8 mouse cellular contexts compared by ENCODE assay signal in genomic region chr2:28192821-28193689, GRCm38 (mm10). TPM values are rescaled to one million over a fixed set of nuclear protein-coding genes. Genes with fewer than 3 reads are reported as not detected.
DNase-seq lines count a peak whose midpoint lies in the region; ATAC-seq and TF ChIP-seq lines count a peak whose summit lies in the region.

Gene Olfm1, plus strand, starts transcription at chr2:28192992.

- no peak for TF ChIP-seq CTCF in midbrain, postnatal 0 days (IDR thresholded peaks at IDR 0.05)

- under 1% methylated on average over 76 of the region's 76 CpGs for WGBS in forebrain, embryonic 12.5 days
- under 1% methylated on average over 75 of the region's 76 CpGs for WGBS in heart, embryonic 13.5 days
- under 1% methylated on average over 65 of the region's 76 CpGs for WGBS in kidney, embryonic 16.5 days
- WGBS in midbrain, postnatal 0 days: under 1% methylated on average over 57 of the region's 76 CpGs

- H3K4me2 ChIP-seq in forebrain, embryonic 12.5 days: peak within 1 kb of the TSS; percentile 81
- H3K4me2 ChIP-seq in heart, embryonic 13.5 days: peak within 1 kb of the TSS; percentile 89
- H3K4me2 ChIP-seq in kidney, embryonic 16.5 days (replicated peaks; ENCODE audit: low read depth, low read length): peak within 1 kb of the TSS; percentile 91
- peak within 1 kb of the TSS; percentile 83 for H3K4me2 ChIP-seq in midbrain, postnatal 0 days (ENCODE audit: low read depth, low read length, poor library complexity, severe bottlenecking)

- H3K9me3 ChIP-seq in forebrain, embryonic 12.5 days: no peaks in the 10 kb centered on the region
- no peaks in the 10 kb centered on the region for H3K9me3 ChIP-seq in heart, embryonic 13.5 days
- H3K9me3 ChIP-seq in kidney, embryonic 16.5 days (ENCODE audit: low read length): no peaks in the 10 kb centered on the region
- H3K9me3 ChIP-seq in midbrain, postnatal 0 days (ENCODE audit: low read length): no peaks in the 10 kb centered on the region

- H3K9ac ChIP-seq in forebrain, embryonic 12.5 days: peak within 1 kb of the TSS; percentile 81
- H3K9ac ChIP-seq in heart, embryonic 13.5 days: peak within 1 kb of the TSS; percentile 70
- peak within 1 kb of the TSS; percentile 62 for H3K9ac ChIP-seq in kidney, embryonic 16.5 days (replicated peaks; ENCODE audit: low read length)
- peak within 1 kb of the TSS; percentile 86 for H3K9ac ChIP-seq in midbrain, postnatal 0 days (replicated peaks; ENCODE audit: low read length, poor library complexity, severe bottlenecking)

- peaks cover 55% of the 10 kb centered on the region for H3K4me1 ChIP-seq in forebrain, embryonic 12.5 days
- peaks cover 11% of the 10 kb centered on the region for H3K4me1 ChIP-seq in heart, embryonic 13.5 days
- peaks cover 12% of the 10 kb centered on the region for H3K4me1 ChIP-seq in kidney, embryonic 16.5 days (ENCODE audit: insufficient read depth, low read length)
- peaks cover 26% of the 10 kb centered on the region for H3K4me1 ChIP-seq in midbrain, postnatal 0 days (ENCODE audit: insufficient read depth, low read length)

- ATAC-seq in forebrain, embryonic 12.5 days (ENCODE audit: low FRiP score): peak; percentile 80
- no peak for ATAC-seq in heart, embryonic 13.5 days (ENCODE audit: extremely low read depth, insufficient number of reproducible peaks, low FRiP score, low TSS enrichment)
- ATAC-seq in kidney, embryonic 16.5 days (ENCODE audit: low FRiP score, low TSS enrichment): peak; percentile 83
- peak; percentile 80 for ATAC-seq in midbrain, postnatal 0 days (ENCODE audit: low FRiP score)

- peaks cover 18% of the 10 kb centered on the region for H3K27me3 ChIP-seq in forebrain, embryonic 12.5 days
- peaks cover 73% of the 10 kb centered on the region for H3K27me3 ChIP-seq in heart, embryonic 13.5 days (replicated peaks)
- peaks cover 24% of the 10 kb centered on the region for H3K27me3 ChIP-seq in kidney, embryonic 16.5 days (ENCODE audit: insufficient read depth, low read length)
- no peaks in the 10 kb centered on the region for H3K27me3 ChIP-seq in midbrain, postnatal 0 days (ENCODE audit: insufficient read depth, low read length)

- no peaks in the 10 kb centered on the region for H3K36me3 ChIP-seq in forebrain, embryonic 12.5 days (replicated peaks)
- H3K36me3 ChIP-seq in heart, embryonic 13.5 days: no peaks in the 10 kb centered on the region
- H3K36me3 ChIP-seq in kidney, embryonic 16.5 days (ENCODE audit: insufficient read depth, low read length): no peaks in the 10 kb centered on the region
- 0 out of 2 replicates have a peak, but pooled peaks cover 2% of the 10 kb centered on the region for H3K36me3 ChIP-seq in midbrain, postnatal 0 days (ENCODE audit: insufficient read depth, low read length)

- peak within 1 kb of the TSS; percentile 78 for H3K27ac ChIP-seq in forebrain, embryonic 12.5 days
- H3K27ac ChIP-seq in heart, embryonic 13.5 days (replicated peaks): no peak within 1 kb of the TSS
- H3K27ac ChIP-seq in kidney, embryonic 16.5 days (ENCODE audit: low read length): no peak within 1 kb of the TSS
- peak within 1 kb of the TSS; percentile 81 for H3K27ac ChIP-seq in midbrain, postnatal 0 days (ENCODE audit: low read depth, low read length)

- DNase-seq in thymus, postnatal 4 days: peak; percentile 27
- no peak for DNase-seq in thymus, postnatal 36 days
- DNase-seq in liver: peak; percentile 23
- peak; percentile 69 for DNase-seq in midbrain, postnatal 0 days (ENCODE audit: low spot score)
- peak; percentile 71 for DNase-seq in testis, postnatal 10 days (ENCODE audit: low spot score)

- peak within 1 kb of the TSS; percentile 70 for H3K4me3 ChIP-seq in forebrain, embryonic 12.5 days (replicated peaks)
- peak within 1 kb of the TSS; percentile 64 for H3K4me3 ChIP-seq in heart, embryonic 13.5 days
- peak within 1 kb of the TSS; percentile 62 for H3K4me3 ChIP-seq in kidney, embryonic 16.5 days (ENCODE audit: low read length)
- H3K4me3 ChIP-seq in midbrain, postnatal 0 days (ENCODE audit: low read depth, low read length): peak within 1 kb of the TSS; percentile 77

RNA-seq across cellular contexts. Expression of gene Olfm1, which starts in this region (rescaled TPM):
- 79.8 and 81.5 TPM in 2 replicates for polyA plus RNA-seq in forebrain, embryonic 12.5 days (2016; fragmentation: Nextera tagmentation; extraction: Ambion mirVana)
- 4.9 and 5.3 TPM in 2 replicates for polyA plus RNA-seq in heart, embryonic 13.5 days (2015; fragmentation: Nextera tagmentation; extraction: Ambion mirVana)
- polyA plus RNA-seq in kidney, embryonic 16.5 days (2015; fragmentation: Nextera tagmentation; extraction: Ambion mirVana): 10.4 and 11.9 TPM in 2 replicates
- 486 and 500 TPM in 2 replicates for total RNA-seq in midbrain, postnatal 0 days (2014; rRNA removed)
- 426 and 440 TPM in 2 replicates for polyA plus RNA-seq in midbrain, postnatal 0 days (2015; fragmentation: Nextera tagmentation; extraction: Ambion mirVana)

Comparison
In these comparisons a context has a peak if more than half of its experiments do, and no peak if none do; other contexts are left out.
1. DNase-seq: peak in thymus, postnatal 4 days (single experiment), liver (single experiment), midbrain, postnatal 0 days (single experiment) and testis, postnatal 10 days (single experiment); none in thymus, postnatal 36 days (0 of 2).
2. H3K27ac ChIP-seq: peak in forebrain, embryonic 12.5 days (single experiment) and midbrain, postnatal 0 days (single experiment); none in heart, embryonic 13.5 days (single experiment) and kidney, embryonic 16.5 days (single experiment).
3. Peak in every context shown above with its lines, with median percentiles within 50 percentile points of each other: H3K4me2 ChIP-seq, H3K4me3 ChIP-seq and H3K9ac ChIP-seq.